Mouse (Mus musculus): ENCODE results near the gene Vwc2l. TPM values are rescaled to one million over a fixed set of nuclear protein-coding genes. Genes with fewer than 3 reads are reported as not detected.
A peak's percentile ranks its signal among the peaks of the same experiment; 100 is the strongest.

The Vwc2l gene
- 1.0 and 1.1 TPM in 2 replicates for polyA plus RNA-seq (2014; fragmentation: Nextera tagmentation; extraction: Ambion mirVana)

GRCm38 (mm10) chr1:70725655-70726066 is at the start of gene Vwc2l:
Vwc2l (plus strand) TSS chr1:70725715.
- Histone ChIP-seq H3K4me1 (ENCODE audit: control insufficient read depth, insufficient read depth, low read length) (no peaks in the 10 kb centered on the region), H3K4me3 (ENCODE audit: low read depth, low read length) (peak within 1 kb of the TSS; percentile 0; the same call in 1 of the 2 replicates), H3K27ac (ENCODE audit: low read depth, low read length) (no peak within 1 kb of the TSS), H3K36me3 (ENCODE audit: control insufficient read depth, insufficient read depth, low read length) (no peaks in the 10 kb centered on the region), H3K4me2 (peak within 1 kb of the TSS; percentile 17), H3K27me3 (ENCODE audit: control insufficient read depth, insufficient read depth, low read length) (no peaks in the 10 kb centered on the region), H3K9me3 (ENCODE audit: control insufficient read depth, low read length) (no peaks in the 10 kb centered on the region), H3K9ac (ENCODE audit: low read length) (no peak within 1 kb of the TSS)
- DNase-seq (ENCODE audit: low spot score, missing footprints), result peak; percentile 98
- 7% methylated on average over 13 of the region's 13 CpGs for WGBS
- peak; percentile 78 for ATAC-seq (ENCODE audit: low FRiP score)

GRCm38 (mm10) chr1:70692529-70692928 is 33.0 kb upstream of the Vwc2l start:
- Histone ChIP-seq H3K4me1 (ENCODE audit: control insufficient read depth, insufficient read depth, low read length) (no peaks in the 10 kb centered on the region), H3K4me3 (ENCODE audit: low read depth, low read length) (no peak overlapping the region), H3K27me3 (ENCODE audit: control insufficient read depth, insufficient read depth, low read length) (no peaks in the 10 kb centered on the region), H3K36me3 (ENCODE audit: control insufficient read depth, insufficient read depth, low read length) (no peaks in the 10 kb centered on the region), H3K27ac (ENCODE audit: low read depth, low read length) (no peak overlapping the region), H3K4me2 (no peak overlapping the region), H3K9ac (ENCODE audit: low read length) (no peak overlapping the region), H3K9me3 (ENCODE audit: control insufficient read depth, low read length) (no peaks in the 10 kb centered on the region)
- 89% methylated on average over 2 of the region's 2 CpGs for WGBS
- ATAC-seq (ENCODE audit: low FRiP score) (no peak), DNase-seq (ENCODE audit: low spot score, missing footprints) (no peak)

- Histone ChIP-seq H3K4me1 (ENCODE audit: control insufficient read depth, insufficient read depth, low read length) (no peaks in the 10 kb centered on the region), H3K4me2 (no peak overlapping the region), H3K27ac (ENCODE audit: low read depth, low read length) (no peak overlapping the region), H3K4me3 (ENCODE audit: low read depth, low read length) (no peak overlapping the region), H3K9me3 (ENCODE audit: control insufficient read depth, low read length) (no peaks in the 10 kb centered on the region), H3K27me3 (ENCODE audit: control insufficient read depth, insufficient read depth, low read length) (no peaks in the 10 kb centered on the region), H3K36me3 (ENCODE audit: control insufficient read depth, insufficient read depth, low read length) (no peaks in the 10 kb centered on the region), H3K9ac (ENCODE audit: low read length) (no peak overlapping the region)
- 80% methylated on average over 5 of the region's 5 CpGs for WGBS
- no peak for ATAC-seq (ENCODE audit: low FRiP score)
- DNase-seq (ENCODE audit: low spot score, missing footprints), result no peak
These were observed 25.2 kb upstream of the Vwc2l start for GRCm38 (mm10) chr1:70700270-70700669.

GRCm38 (mm10) chr1:70703934-70704333 is 21.6 kb upstream of the Vwc2l start:
- Histone ChIP-seq H3K4me3 (ENCODE audit: low read depth, low read length) (no peak overlapping the region), H3K27me3 (ENCODE audit: control insufficient read depth, insufficient read depth, low read length) (no peaks in the 10 kb centered on the region), H3K9ac (ENCODE audit: low read length) (no peak overlapping the region), H3K27ac (ENCODE audit: low read depth, low read length) (no peak overlapping the region), H3K9me3 (ENCODE audit: control insufficient read depth, low read length) (no peaks in the 10 kb centered on the region), H3K36me3 (ENCODE audit: control insufficient read depth, insufficient read depth, low read length) (no peaks in the 10 kb centered on the region), H3K4me2 (no peak overlapping the region), H3K4me1 (ENCODE audit: control insufficient read depth, insufficient read depth, low read length) (no peaks in the 10 kb centered on the region)
- ATAC-seq (ENCODE audit: low FRiP score) (no peak), DNase-seq (ENCODE audit: low spot score, missing footprints) (no peak)
- WGBS, result 85% methylated on average over 3 of the region's 3 CpGs

- 82% methylated on average over 3 of the region's 3 CpGs for WGBS
- Histone ChIP-seq H3K4me2 (no peak overlapping the region), H3K36me3 (ENCODE audit: control insufficient read depth, insufficient read depth, low read length) (no peaks in the 10 kb centered on the region), H3K4me1 (ENCODE audit: control insufficient read depth, insufficient read depth, low read length) (no peaks in the 10 kb centered on the region), H3K4me3 (ENCODE audit: low read depth, low read length) (no peak overlapping the region), H3K27me3 (ENCODE audit: control insufficient read depth, insufficient read depth, low read length) (no peaks in the 10 kb centered on the region), H3K9ac (ENCODE audit: low read length) (no peak overlapping the region), H3K27ac (ENCODE audit: low read depth, low read length) (no peak overlapping the region), H3K9me3 (ENCODE audit: control insufficient read depth, low read length) (no peaks in the 10 kb centered on the region)
- DNase-seq (ENCODE audit: low spot score, missing footprints) (no peak), ATAC-seq (ENCODE audit: low FRiP score) (no peak)
These were observed 19.7 kb upstream of the Vwc2l start for GRCm38 (mm10) chr1:70705821-70706220.

GRCm38 (mm10) chr1:70725045-70725444 is 470 bp upstream of the Vwc2l start:
- no peak for ATAC-seq (ENCODE audit: low FRiP score)
- no peak overlapping the region for H3K4me3 ChIP-seq (ENCODE audit: low read depth, low read length)
- no peak overlapping the region for H3K9ac ChIP-seq (ENCODE audit: low read length)
- 60% methylated on average over 5 of the region's 5 CpGs for WGBS
- no peaks in the 10 kb centered on the region for H3K27me3 ChIP-seq (ENCODE audit: control insufficient read depth, insufficient read depth, low read length)
- H3K9me3 ChIP-seq (ENCODE audit: control insufficient read depth, low read length), result no peaks in the 10 kb centered on the region
- no peaks in the 10 kb centered on the region for H3K4me1 ChIP-seq (ENCODE audit: control insufficient read depth, insufficient read depth, low read length)
- no peak overlapping the region for H3K27ac ChIP-seq (ENCODE audit: low read depth, low read length)
- H3K4me2 ChIP-seq, result peak overlapping the region; percentile 17; the same call in 1 of the 2 replicates
- H3K36me3 ChIP-seq (ENCODE audit: control insufficient read depth, insufficient read depth, low read length), result no peaks in the 10 kb centered on the region
- DNase-seq (ENCODE audit: low spot score, missing footprints), result no peak

GRCm38 (mm10) chr1:70787146-70787545 is 61.6 kb downstream of the Vwc2l start:
- H3K27me3 ChIP-seq (ENCODE audit: control insufficient read depth, insufficient read depth, low read length), result no peaks in the 10 kb centered on the region
- no peak for ATAC-seq (ENCODE audit: low FRiP score)
- no peak for DNase-seq (ENCODE audit: low spot score, missing footprints)
- H3K27ac ChIP-seq (ENCODE audit: low read depth, low read length), result no peak overlapping the region
- no peak overlapping the region for H3K4me2 ChIP-seq
- no peaks in the 10 kb centered on the region for H3K9me3 ChIP-seq (ENCODE audit: control insufficient read depth, low read length)
- no peak overlapping the region for H3K9ac ChIP-seq (ENCODE audit: low read length)
- no peaks in the 10 kb centered on the region for H3K36me3 ChIP-seq (ENCODE audit: control insufficient read depth, insufficient read depth, low read length)
- H3K4me1 ChIP-seq (ENCODE audit: control insufficient read depth, insufficient read depth, low read length), result no peaks in the 10 kb centered on the region
- no peak overlapping the region for H3K4me3 ChIP-seq (ENCODE audit: low read depth, low read length)

GRCm38 (mm10) chr1:70791636-70792035 is 66.1 kb downstream of the Vwc2l start:
- Histone ChIP-seq H3K27me3 (ENCODE audit: control insufficient read depth, insufficient read depth, low read length) (no peaks in the 10 kb centered on the region), H3K4me1 (ENCODE audit: control insufficient read depth, insufficient read depth, low read length) (no peaks in the 10 kb centered on the region), H3K27ac (ENCODE audit: low read depth, low read length) (no peak overlapping the region), H3K4me3 (ENCODE audit: low read depth, low read length) (no peak overlapping the region), H3K36me3 (ENCODE audit: control insufficient read depth, insufficient read depth, low read length) (no peaks in the 10 kb centered on the region), H3K4me2 (no peak overlapping the region), H3K9me3 (ENCODE audit: control insufficient read depth, low read length) (no peaks in the 10 kb centered on the region), H3K9ac (ENCODE audit: low read length) (no peak overlapping the region)
- no peak for DNase-seq (ENCODE audit: low spot score, missing footprints)
- WGBS, result 93% methylated on average over 5 of the region's 5 CpGs
- no peak for ATAC-seq (ENCODE audit: low FRiP score)

- no peak overlapping the region for H3K9ac ChIP-seq (ENCODE audit: low read length)
- no peak overlapping the region for H3K27ac ChIP-seq (ENCODE audit: low read depth, low read length)
- H3K4me2 ChIP-seq, result no peak overlapping the region
- H3K9me3 ChIP-seq (ENCODE audit: control insufficient read depth, low read length), result no peaks in the 10 kb centered on the region
- H3K4me3 ChIP-seq (ENCODE audit: low read depth, low read length), result no peak overlapping the region
- H3K4me1 ChIP-seq (ENCODE audit: control insufficient read depth, insufficient read depth, low read length), result no peaks in the 10 kb centered on the region
- H3K27me3 ChIP-seq (ENCODE audit: control insufficient read depth, insufficient read depth, low read length), result no peaks in the 10 kb centered on the region
- ATAC-seq (ENCODE audit: low FRiP score) (no peak), DNase-seq (ENCODE audit: low spot score, missing footprints) (no peak)
- WGBS, result 80% methylated on average over 4 of the region's 4 CpGs
- H3K36me3 ChIP-seq (ENCODE audit: control insufficient read depth, insufficient read depth, low read length), result no peaks in the 10 kb centered on the region
These were observed 69.6 kb downstream of the Vwc2l start for GRCm38 (mm10) chr1:70795094-70795493.

GRCm38 (mm10) chr1:70803401-70803800 is 77.9 kb downstream of the Vwc2l start:
- H3K4me2 ChIP-seq, result no peak overlapping the region
- H3K4me1 ChIP-seq (ENCODE audit: control insufficient read depth, insufficient read depth, low read length), result no peaks in the 10 kb centered on the region
- ATAC-seq (ENCODE audit: low FRiP score) (no peak), DNase-seq (ENCODE audit: low spot score, missing footprints) (no peak)
- no peak overlapping the region for H3K27ac ChIP-seq (ENCODE audit: low read depth, low read length)
- 82% methylated on average over 3 of the region's 3 CpGs for WGBS
- no peaks in the 10 kb centered on the region for H3K9me3 ChIP-seq (ENCODE audit: control insufficient read depth, low read length)
- no peak overlapping the region for H3K4me3 ChIP-seq (ENCODE audit: low read depth, low read length)
- H3K36me3 ChIP-seq (ENCODE audit: control insufficient read depth, insufficient read depth, low read length), result no peaks in the 10 kb centered on the region
- no peaks in the 10 kb centered on the region for H3K27me3 ChIP-seq (ENCODE audit: control insufficient read depth, insufficient read depth, low read length)
- H3K9ac ChIP-seq (ENCODE audit: low read length), result no peak overlapping the region

Data from midbrain, embryonic 11.5 days (tissue).